Comparison of ENCODE assay signal across 12 mouse cellular contexts in genomic region chrX:6324056-6324455, GRCm38 (mm10). TPM values are rescaled to one million over a fixed set of nuclear protein-coding genes. Genes with fewer than 3 reads are reported as not detected.
DNase-seq lines count a peak whose midpoint lies in the region; TF ChIP-seq lines count a peak whose summit lies in the region.
"Had no signal": no experiment of that assay in that cellular context is flagged by ENCODE, and none has a peak within 500 bp of the region (broad histone marks: within the 10 kb centered on the region; RNA-seq: fewer than 3 reads in every experiment).

No protein-coding gene starts in this region.

- TF ChIP-seq CTCF in E14TG2a.4 (conservative IDR thresholded peaks at IDR 0.05; ENCODE audit: low read length): peak; percentile 41
- TF ChIP-seq CTCF in cerebellum, adult 2 months (IDR thresholded peaks at IDR 0.05; ENCODE audit: borderline replicate concordance, insufficient read depth, low read depth, low read length): no peak

- WGBS in cerebellum, adult 2 months: 54% methylated on average over 1 of the region's 1 CpGs

- H3K27ac ChIP-seq in cerebellum, adult 2 months (ENCODE audit: insufficient read depth, low read length): no peak overlapping the region
- H3K27ac ChIP-seq: liver, embryonic 13.5 days had no signal

- no peak for TF ChIP-seq POLR2A in cerebellum, adult 2 months (IDR thresholded peaks at IDR 0.05; ENCODE audit: borderline replicate concordance, insufficient read depth, low read length)

- H3K27me3 ChIP-seq in E14TG2a.4 (ENCODE audit: insufficient read depth, low read length): no peaks in the 10 kb centered on the region
- no peaks in the 10 kb centered on the region for H3K27me3 ChIP-seq in cerebellum, adult 2 months (ENCODE audit: control insufficient read depth, insufficient read depth, low read length)
- H3K27me3 ChIP-seq: liver, embryonic 13.5 days had no signal

- H3K4me1 ChIP-seq in E14TG2a.4 (replicated peaks; ENCODE audit: low read depth, low read length): 0 out of 2 replicates have a peak, but pooled peaks cover 10% of the 10 kb centered on the region
- no peaks in the 10 kb centered on the region for H3K4me1 ChIP-seq in cerebellum, adult 2 months (ENCODE audit: control insufficient read depth, insufficient read depth, low read length)
- H3K4me1 ChIP-seq: liver, embryonic 13.5 days had no signal

- no peaks in the 10 kb centered on the region for H3K36me3 ChIP-seq in E14TG2a.4 (ENCODE audit: insufficient read depth, low read length)
- H3K36me3 ChIP-seq: liver, embryonic 13.5 days had no signal

- H3K4me3 ChIP-seq in E14TG2a.4 (replicated peaks; ENCODE audit: low read length): no peak overlapping the region
- H3K4me3 ChIP-seq in cerebellum, adult 2 months (replicated peaks; ENCODE audit: insufficient read depth, low read depth, low read length): no peak overlapping the region
- H3K4me3 ChIP-seq: erythroblast, embryonic 14.5 days; liver, embryonic 13.5 days had no signal

- peak; percentile 27 for DNase-seq in adrenal gland, postnatal 14 days
- no peak for DNase-seq in adrenal gland, postnatal 25 days
- peak; percentile 21 for DNase-seq in kidney, postnatal 10 days
- no peak for DNase-seq in kidney, adult 18-20 months
- DNase-seq in embryo, embryonic 9.5 days (ENCODE audit: extremely low spot score): peak; percentile 4
- DNase-seq in cerebellum, adult 2 months: no peak
- DNase-seq in right cerebral cortex, postnatal 36 days (ENCODE audit: low spot score in 2 of 2): no peak
- DNase-seq: cerebellum, adult 11 months; gastrocnemius, postnatal 10 days; liver, embryonic 13.5 days had no signal

- no peaks in the 10 kb centered on the region for H3K9me3 ChIP-seq in E14TG2a.4 (ENCODE audit: low read length)
- H3K9me3 ChIP-seq: liver, embryonic 13.5 days had no signal

RNA-seq across cellular contexts. Expression of gene Bmp15, which starts 3.5 kb away (rescaled TPM):
- total RNA-seq in adrenal gland, postnatal 14 days (2021): 0.15 TPM in 1 of 2 replicates, not detected in the other
- total RNA-seq in adrenal gland, postnatal 25 days (2021): 0.38 TPM in 1 of 2 replicates, not detected in the other
- polyA plus RNA-seq in cerebellum, adult 2 months (2012; rRNA removed): 0.06 TPM in 1 of 2 replicates, not detected in the other
- polyA plus RNA-seq: erythroblast, embryonic 14.5 days; liver, embryonic 13.5 days had no signal

Comparison
In these comparisons a context has a peak if more than half of its experiments do, and no peak if none do; other contexts are left out.
1. DNase-seq: peak in adrenal gland, postnatal 14 days (single experiment), kidney, postnatal 10 days (single experiment) and embryo, embryonic 9.5 days (single experiment); none in adrenal gland, postnatal 25 days (single experiment), kidney, adult 18-20 months (single experiment), cerebellum, adult 2 months (0 of 2) and right cerebral cortex, postnatal 36 days (0 of 2).